Mouse (Mus musculus) heart, adult 2 months (tissue): ENCODE measurements around the gene Aak1. TPM values are rescaled to one million over a fixed set of nuclear protein-coding genes. Genes with fewer than 3 reads are reported as not detected.
A peak's percentile ranks its signal among the peaks of the same experiment; 100 is the strongest.

Experiments
- DNase-seq, 2 experiments: peaks; one replicate each; pipeline ENCODE4 v3.0.0; 2021
- H3K27ac ChIP-seq: fragments of 200-600 bp; 2 replicates; pipeline ENCODE4 v1.8.1; 2022
- H3K27me3 ChIP-seq: fragments of 200-500 bp; 2 replicates; pipeline ENCODE4 v1.6.1; 2012; ENCODE audit warnings: mild to moderate bottlenecking, low read length, inconsistent platforms, mixed read lengths; ENCODE audit not compliant: control insufficient read depth, insufficient read depth
- H3K36me3 ChIP-seq: fragments of 200-500 bp; 2 replicates; pipeline ENCODE4 v1.6.1; 2012; ENCODE audit warnings: low read length, inconsistent platforms; ENCODE audit not compliant: control insufficient read depth, insufficient read depth
- H3K4me1 ChIP-seq: fragments of 200-500 bp; 2 replicates; pipeline ENCODE4 v1.6.1; 2011; ENCODE audit warnings: low read length; ENCODE audit not compliant: control insufficient read depth, insufficient read depth
- H3K4me3 ChIP-seq: fragments of 200-600 bp; 2 replicates; pipeline ENCODE4 v1.8.1; 2022
- H3K79me2 ChIP-seq: fragments of 200-500 bp; replicated peaks from 2 replicates; pipeline ENCODE4 v1.6.1; 2012; ENCODE audit warnings: mild to moderate bottlenecking, inconsistent platforms, low read length, moderate library complexity, mixed read lengths; ENCODE audit not compliant: control insufficient read depth, insufficient read depth
- H3K9ac ChIP-seq: fragments of 200-500 bp; 2 replicates; pipeline ENCODE4 v1.6.1; 2012; ENCODE audit warnings: low read depth, mild to moderate bottlenecking, control low read depth, inconsistent platforms, low read length, mixed read lengths
- CTCF ChIP-seq: fragments of 200-600 bp; IDR thresholded peaks from 2 replicates; pipeline ENCODE4 v1.8.1; 2022; ENCODE audit warnings: antibody characterized with exemption, mild to moderate bottlenecking, moderate library complexity
- EP300 ChIP-seq: fragments of 200-500 bp; IDR thresholded peaks from 2 replicates; pipeline ENCODE4 v1.6.1; 2011; ENCODE audit warnings: low read depth, low read length, control low read depth; ENCODE audit not compliant: insufficient read depth
- POLR2A ChIP-seq: fragments of 200-500 bp; IDR thresholded peaks from 2 replicates; pipeline ENCODE4 v1.6.1; 2011; ENCODE audit warnings: mild to moderate bottlenecking, low read depth, low read length, control low read depth; ENCODE audit not compliant: insufficient read depth
- WGBS: fragments of 180-500 bp; shearing (Covaris S2); methylation state at CpG from one replicate; pipeline ENCODE4 v1.1.7; 2018; 5-methylcytosine and 5-hydroxymethylcytosine counted together
- intact Hi-C: fragments of 180-260 bp; cut with DNase I; formaldehyde crosslinking; loops from one replicate; pipeline ENCODE4 v1.15.1; 2025
- polyA plus RNA-seq: library from polyadenylated mRNA; depleted of rRNA; stranded (reverse); fragments of >200 nt; gene quantifications from 2 replicates; pipeline ENCODE4 v1.2.3, GENCODE M21; 2012
- total RNA-seq, 2 experiments: library from RNA; stranded (reverse); gene quantifications; 2 replicates each; pipeline ENCODE4 v1.2.3; 2021

Aak1 gene
- total and polyA plus RNA-seq, 3 experiments: 20.5 to 85.5 (median 81.6) TPM

DNA sequence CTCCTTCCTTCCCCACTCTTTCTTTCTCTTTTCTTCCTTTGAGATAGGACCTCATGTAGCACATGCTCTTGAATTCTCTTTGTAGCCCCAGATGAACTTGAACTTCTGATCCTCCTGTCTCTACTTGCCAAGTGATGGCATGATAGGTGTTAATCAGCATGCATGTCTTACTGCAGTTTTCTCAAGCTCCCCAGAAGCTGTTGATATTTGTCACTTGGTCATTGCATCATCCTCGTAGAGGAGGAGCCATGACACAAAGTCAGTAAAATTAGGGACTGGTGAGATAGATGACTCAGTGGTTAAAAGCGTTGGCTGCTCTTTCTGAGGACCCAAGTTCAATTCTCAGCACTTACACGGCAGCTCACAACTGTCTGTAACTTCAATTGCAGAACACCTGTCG lies 36.4 kb upstream of the Aak1 start:
- no peaks in the 10 kb centered on the region for H3K79me2 ChIP-seq
- H3K36me3 ChIP-seq: no peaks in the 10 kb centered on the region
- no peaks in the 10 kb centered on the region for H3K27me3 ChIP-seq
- TF ChIP-seq EP300: no peak
- TF ChIP-seq POLR2A: no peak
- TF ChIP-seq CTCF: no peak
- intact Hi-C loops: loop anchor here (1.0 to 10.0 kb wide), 5 partner anchors 36 to 189 kb away; partner anchors contain the start of gene Aak1
- DNase-seq: no peak
- H3K4me3 ChIP-seq: no peak overlapping the region
- H3K9ac ChIP-seq: no peak overlapping the region
- H3K27ac ChIP-seq: no peak overlapping the region
- 29% methylated on average over 4 of the region's 4 CpGs for WGBS
- peaks cover 2% of the 10 kb centered on the region; the same call in 1 of the 2 replicates for H3K4me1 ChIP-seq

GRCm38 (mm10) chr6:86813341-86813740 lies 36.0 kb upstream of the Aak1 start:
- Histone ChIP-seq H3K4me1 (peaks cover 2% of the 10 kb centered on the region; the same call in 1 of the 2 replicates), H3K36me3 (no peaks in the 10 kb centered on the region), H3K79me2 (no peaks in the 10 kb centered on the region), H3K27ac (no peak overlapping the region), H3K9ac (no peak overlapping the region), H3K4me3 (no peak overlapping the region), H3K27me3 (no peaks in the 10 kb centered on the region)
- intact Hi-C loops: loop anchor here (1.0 to 10.0 kb wide), 5 partner anchors 36 to 189 kb away; partner anchors contain the start of gene Aak1
- peak; percentile 42 to 67 for DNase-seq
- TF ChIP-seq EP300: no peak
- TF ChIP-seq POLR2A: no peak
- peak; percentile 89 for TF ChIP-seq CTCF
- 27% methylated on average over 3 of the region's 3 CpGs for WGBS

GRCm38 (mm10) chr6:86814926-86815325 lies 34.4 kb upstream of the Aak1 start:
- intact Hi-C loops: loop anchor here (5.0 to 10.0 kb wide), 3 partner anchors 60 to 187 kb away; no protein-coding TSS in a partner anchor
- Histone ChIP-seq H3K27ac (no peak overlapping the region; the same call in 1 of the 2 replicates), H3K9ac (no peak overlapping the region)

GRCm38 (mm10) chr6:86815436-86815835 lies 33.9 kb upstream of the Aak1 start:
- Histone ChIP-seq H3K4me1 (peaks cover 2% of the 10 kb centered on the region; the same call in 1 of the 2 replicates), H3K27ac (no peak overlapping the region; the same call in 1 of the 2 replicates), H3K36me3 (no peaks in the 10 kb centered on the region), H3K4me3 (no peak overlapping the region), H3K79me2 (no peaks in the 10 kb centered on the region), H3K27me3 (no peaks in the 10 kb centered on the region), H3K9ac (no peak overlapping the region)
- no peak for DNase-seq
- 34% methylated on average over 7 of the region's 7 CpGs for WGBS
- intact Hi-C loops: loop anchor here (10.0 kb wide), 1 partner anchor 59 kb away; no protein-coding TSS in a partner anchor
- TF ChIP-seq EP300: no peak
- TF ChIP-seq POLR2A: no peak
- TF ChIP-seq CTCF: no peak

More at GRCm38 (mm10) chr6:86814926-86815325, 34.4 kb upstream of the Aak1 start:
- Histone ChIP-seq H3K4me3 (no peak overlapping the region), H3K36me3 (no peaks in the 10 kb centered on the region), H3K79me2 (no peaks in the 10 kb centered on the region), H3K27me3 (no peaks in the 10 kb centered on the region), H3K4me1 (peaks cover 2% of the 10 kb centered on the region; the same call in 1 of the 2 replicates)
- TF ChIP-seq POLR2A (no peak), EP300 (no peak), CTCF (no peak)
- no peak for DNase-seq
- WGBS: 81% methylated on average over 3 of the region's 3 CpGs

DNA sequence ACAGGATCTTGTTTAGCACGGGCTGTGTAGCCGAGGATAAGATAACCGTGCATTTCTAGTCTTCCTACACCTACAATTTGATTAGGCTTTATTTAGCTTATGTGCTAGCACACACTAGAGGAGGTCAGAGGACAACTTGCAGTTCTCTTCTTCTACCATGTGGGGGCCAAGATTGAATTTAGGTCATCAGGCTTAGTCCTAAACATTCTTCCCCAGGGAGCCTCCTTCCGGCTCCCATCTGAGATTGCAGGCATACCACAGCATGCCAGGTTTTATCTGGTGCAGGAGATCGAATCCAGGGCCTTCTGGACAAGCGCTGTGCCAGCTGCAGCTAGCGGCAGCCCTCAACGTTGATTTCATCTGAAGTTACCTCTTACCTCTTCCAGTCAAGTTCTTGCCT lies 32.7 kb upstream of the Aak1 start:
- H3K27ac ChIP-seq: peak overlapping the region; percentile 28; the same call in 1 of the 2 replicates
- H3K4me1 ChIP-seq: peaks cover 2% of the 10 kb centered on the region; the same call in 1 of the 2 replicates
- no peaks in the 10 kb centered on the region for H3K27me3 ChIP-seq
- intact Hi-C loops: loop anchor here (10.0 kb wide), 1 partner anchor 58 kb away; no protein-coding TSS in a partner anchor
- TF ChIP-seq EP300: 0 out of 2 replicates have a peak, but pooled peaks have one; percentile 42
- peak; percentile 88 for TF ChIP-seq CTCF
- no peak for TF ChIP-seq POLR2A
- 16% methylated on average over 8 of the region's 8 CpGs for WGBS
- peak in 1 of 2 experiments; percentile 41 for DNase-seq
- no peak overlapping the region for H3K4me3 ChIP-seq
- H3K36me3 ChIP-seq: no peaks in the 10 kb centered on the region
- H3K9ac ChIP-seq: no peak overlapping the region
- H3K79me2 ChIP-seq: no peaks in the 10 kb centered on the region

DNA sequence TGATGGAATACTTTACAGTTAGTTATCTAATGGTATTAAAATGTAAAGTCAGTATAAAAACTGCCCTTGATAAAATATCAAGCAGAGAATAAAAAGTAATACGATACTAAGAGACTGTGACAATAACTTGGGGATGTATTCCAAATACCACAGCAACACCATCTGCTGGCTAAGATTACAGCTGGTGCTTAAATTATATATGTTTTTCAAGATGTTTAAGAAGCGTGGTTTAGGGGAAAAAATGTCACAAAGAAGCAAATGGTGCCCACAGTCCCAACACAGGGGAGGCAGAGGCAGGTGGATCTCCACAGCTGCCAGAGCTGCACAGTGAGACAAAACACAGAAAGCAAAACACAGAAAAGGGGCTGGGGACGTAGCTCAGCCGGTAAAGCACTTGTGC lies 30.4 kb upstream of the Aak1 start:
- Histone ChIP-seq H3K36me3 (no peaks in the 10 kb centered on the region), H3K4me3 (no peak overlapping the region), H3K27me3 (no peaks in the 10 kb centered on the region), H3K9ac (no peak overlapping the region), H3K4me1 (peaks cover 12% of the 10 kb centered on the region), H3K27ac (no peak overlapping the region), H3K79me2 (no peaks in the 10 kb centered on the region)
- 84% methylated on average over 4 of the region's 4 CpGs for WGBS
- intact Hi-C loops: loop anchor here (10.0 kb wide), 1 partner anchor 56 kb away; no protein-coding TSS in a partner anchor
- TF ChIP-seq CTCF: no peak
- no peak for DNase-seq
